Mouse (Mus musculus) layer of hippocampus, postnatal 25 days (tissue): ENCODE measurements around the gene Smarcal1. TPM values are rescaled to one million over a fixed set of nuclear protein-coding genes. Genes with fewer than 3 reads are reported as not detected.

ENCODE experiments used
- total RNA-seq, 2 experiments: library from RNA; stranded (reverse); gene quantifications; 2 replicates each; pipeline ENCODE4 v1.2.3; 2021

Smarcal1 gene
- total RNA-seq, 2 experiments from 2014 or later: 60.0 to 63.3 TPM

Other genes starting within 250 kb of the Smarcal1 start
- gene March4, start 46.3 kb upstream of the Smarcal1 start, total RNA-seq: 10 to 100 TPM; 20.7 to 21.7 TPM
- not detected for gene Ankar, start 117.3 kb downstream of the Smarcal1 start, total RNA-seq
- gene Rpl37a, start 128.0 kb downstream of the Smarcal1 start, total RNA-seq: 100 to 1,000 TPM; 504 to 611 TPM
- gene Igfbp2, start 241.3 kb downstream of the Smarcal1 start, total RNA-seq: 10 to 100 TPM; 44.4 to 50.5 TPM